Mouse (Mus musculus): ENCODE measurements around the gene Dnah14.
"Not testable (repeated sequence)": the region's sequence is repeated elsewhere in the genome, so short reads cannot be mapped to it uniquely, and the experiment has no call there.

Gene Dnah14

GRCm38 (mm10) chr1:181611118-181611517, 34.8 kb downstream of the Dnah14 start:
- DNase-seq, result no peak

GRCm38 (mm10) chr1:181615866-181616491, 39.6 kb downstream of the Dnah14 start:
- peak; percentile 4 to 17 for DNase-seq

- DNase-seq, result no peak
These were observed 41.0 kb downstream of the Dnah14 start for GRCm38 (mm10) chr1:181617332-181617731.

- no peak for DNase-seq
These were observed 46.9 kb downstream of the Dnah14 start for GRCm38 (mm10) chr1:181623149-181623680.

- no peak for DNase-seq
These were observed 48.5 kb downstream of the Dnah14 start for GRCm38 (mm10) chr1:181624876-181625275.

- DNase-seq, result no peak
These were observed 51.9 kb downstream of the Dnah14 start for GRCm38 (mm10) chr1:181628276-181628675.

- no peak for DNase-seq
These were observed 55.0 kb downstream of the Dnah14 start for GRCm38 (mm10) chr1:181631371-181631770.

GRCm38 (mm10) chr1:181637997-181638713, 61.8 kb downstream of the Dnah14 start:
- DNase-seq, result no peak

- no peak for DNase-seq
These were observed 64.0 kb downstream of the Dnah14 start for GRCm38 (mm10) chr1:181640383-181640782.

- DNase-seq, result no peak
These were observed 71.1 kb downstream of the Dnah14 start for GRCm38 (mm10) chr1:181647467-181647866.

GRCm38 (mm10) chr1:181653481-181653880, 77.1 kb downstream of the Dnah14 start:
- DNase-seq, result no peak

GRCm38 (mm10) chr1:181656421-181656820, 80.1 kb downstream of the Dnah14 start:
- DNase-seq, result no peak

GRCm38 (mm10) chr1:181666801-181667200, 90.4 kb downstream of the Dnah14 start:
- no peak for DNase-seq

GRCm38 (mm10) chr1:181694729-181695498, 118.6 kb downstream of the Dnah14 start:
- DNase-seq, result no peak

GRCm38 (mm10) chr1:181728707-181729106, 152.3 kb downstream of the Dnah14 start:
- DNase-seq, result no peak

- no peak for DNase-seq
These were observed 157.2 kb downstream of the Dnah14 start for GRCm38 (mm10) chr1:181733517-181733916.

- DNase-seq, result no peak
These were observed 163.9 kb downstream of the Dnah14 start for GRCm38 (mm10) chr1:181740259-181740658.

GRCm38 (mm10) chr1:181742251-181742885, 166.0 kb downstream of the Dnah14 start:
- DNase-seq, result no peak

- no peak for DNase-seq
These were observed 193.0 kb downstream of the Dnah14 start for GRCm38 (mm10) chr1:181769392-181769791.

- DNase-seq, result no peak
These were observed 195.5 kb downstream of the Dnah14 start for GRCm38 (mm10) chr1:181771871-181772270.

- DNase-seq, result no peak
These were observed 200.2 kb downstream of the Dnah14 start for GRCm38 (mm10) chr1:181776541-181776940.

- DNase-seq, result not testable (repeated sequence)
These were observed 206.2 kb downstream of the Dnah14 start for GRCm38 (mm10) chr1:181782600-181782999.

GRCm38 (mm10) chr1:181789952-181790351, 213.6 kb downstream of the Dnah14 start:
- DNase-seq, result no peak

All from thymus, adult 18-20 months (tissue).